Mouse (Mus musculus) brain, embryonic 18.5 days (tissue): ENCODE measurements around the gene Rapgef4.

Experiments used
- DNase-seq: peaks from one replicate; pipeline ENCODE4 v3.0.0-alpha.2; 2012; ENCODE audit warnings: low read depth, low spot score

Rapgef4 gene

DNA sequence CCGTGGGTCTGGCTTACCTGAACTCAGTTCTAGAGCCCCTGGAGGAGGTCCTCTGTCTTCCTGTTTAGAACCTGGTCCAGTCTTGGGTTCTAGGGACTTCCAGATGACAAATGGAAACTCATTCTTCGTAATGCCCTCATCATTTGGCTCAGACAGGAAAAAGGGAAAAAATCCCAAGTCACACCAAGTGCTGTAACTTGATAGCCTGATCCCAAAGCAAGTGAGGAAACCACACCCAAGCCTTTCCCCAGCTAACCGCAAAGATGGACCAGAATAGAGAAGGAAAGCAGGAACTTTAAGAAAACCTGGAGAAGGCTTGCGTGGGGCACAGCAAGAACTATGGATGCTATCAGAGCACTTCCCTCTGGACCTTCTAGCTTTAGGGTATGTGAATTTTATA is 167.6 kb downstream of the Rapgef4 start:
- no peak for DNase-seq

DNA sequence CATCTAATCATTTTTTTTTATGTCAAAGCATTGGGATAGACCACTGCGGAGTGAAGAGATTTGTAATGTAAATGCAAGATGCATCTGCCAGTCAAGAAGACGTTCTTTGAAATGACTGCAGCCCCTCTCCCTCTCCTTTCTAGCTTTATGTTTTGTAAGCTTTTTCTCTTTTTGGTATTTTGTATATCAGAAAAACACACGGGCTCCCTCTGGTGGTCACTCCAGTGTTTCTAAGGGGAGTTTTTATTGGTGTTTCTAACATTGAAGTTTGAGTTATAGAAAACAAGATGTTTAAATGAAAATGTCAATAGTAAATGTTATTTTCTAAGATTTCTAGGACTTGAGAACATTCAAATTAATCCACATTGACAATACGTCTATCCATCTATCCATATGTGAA is 168.0 kb downstream of the Rapgef4 start:
- peak; percentile 36 for DNase-seq

DNA sequence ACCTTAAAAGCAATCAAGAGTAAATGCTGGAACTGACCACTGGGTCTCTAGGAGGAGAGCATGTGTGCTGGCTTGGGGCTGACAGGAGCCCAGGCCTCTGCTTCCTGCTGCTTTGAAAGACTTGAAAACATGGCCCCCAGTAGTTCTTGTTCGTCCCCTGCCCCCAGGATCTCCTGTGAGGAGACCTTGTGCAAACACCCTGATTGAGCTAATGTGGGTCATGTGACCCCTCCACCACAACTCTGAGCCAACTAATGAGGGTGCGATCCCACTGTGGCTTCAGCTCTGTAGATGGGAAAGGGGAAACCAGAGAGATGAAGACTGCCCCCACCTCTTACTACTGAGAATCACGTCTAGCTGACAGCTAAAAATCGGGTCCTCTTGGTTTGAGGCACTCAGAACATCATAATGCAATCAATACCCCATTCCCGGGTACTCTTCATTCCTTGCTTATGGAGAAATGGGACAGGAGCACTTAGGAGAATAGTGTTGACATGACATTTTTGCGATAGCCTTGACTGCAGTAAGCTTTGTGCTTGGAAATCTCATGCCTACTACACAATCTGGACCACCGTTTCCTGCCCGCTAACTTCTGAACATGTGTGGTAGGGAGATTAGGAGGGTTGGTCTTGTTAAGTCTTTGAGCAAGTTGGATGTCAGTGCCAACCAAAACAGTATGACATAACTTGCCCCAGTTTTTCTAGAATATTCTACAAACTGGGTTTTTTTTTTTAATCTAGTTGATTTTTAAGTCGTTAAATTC is 170.9 kb downstream of the Rapgef4 start:
- no peak for DNase-seq

DNA sequence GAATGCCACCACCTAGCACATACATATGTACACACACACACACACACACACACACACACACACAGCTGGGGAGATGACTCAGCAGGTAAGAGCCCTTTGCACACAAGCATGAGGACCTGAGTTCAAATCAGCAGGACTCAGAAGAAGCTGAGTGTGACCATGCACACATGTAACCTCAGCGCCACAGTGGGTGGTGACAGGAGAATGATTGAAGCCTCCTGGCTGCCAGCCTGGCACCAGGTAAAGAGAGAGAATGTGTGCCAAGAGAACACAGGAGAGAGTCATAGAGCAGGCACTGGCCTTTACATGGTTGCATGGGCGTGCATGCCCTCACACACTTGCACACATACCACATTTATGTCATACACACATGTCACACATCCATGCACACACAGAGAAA is 171.7 kb downstream of the Rapgef4 start:
- DNase-seq: no peak

DNA sequence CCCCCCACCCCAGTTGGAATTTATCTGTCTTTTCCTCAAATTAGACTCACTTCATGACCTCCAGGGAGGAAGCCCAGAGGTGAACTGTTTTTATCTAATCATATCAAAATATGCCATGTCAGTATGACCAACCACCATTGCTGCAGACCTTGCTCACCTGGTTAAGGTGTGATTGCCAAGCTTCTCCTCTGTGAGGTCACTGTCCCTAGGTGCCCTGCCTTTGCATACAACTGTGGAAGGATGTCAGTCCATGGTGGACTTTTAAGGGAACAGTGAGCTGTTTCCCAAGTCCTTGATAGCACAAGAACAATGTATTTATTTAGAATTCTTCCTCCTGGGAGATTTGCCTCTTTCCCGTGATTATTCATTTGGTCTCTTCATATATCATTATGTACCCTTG is 172.8 kb downstream of the Rapgef4 start:
- no peak for DNase-seq

DNA sequence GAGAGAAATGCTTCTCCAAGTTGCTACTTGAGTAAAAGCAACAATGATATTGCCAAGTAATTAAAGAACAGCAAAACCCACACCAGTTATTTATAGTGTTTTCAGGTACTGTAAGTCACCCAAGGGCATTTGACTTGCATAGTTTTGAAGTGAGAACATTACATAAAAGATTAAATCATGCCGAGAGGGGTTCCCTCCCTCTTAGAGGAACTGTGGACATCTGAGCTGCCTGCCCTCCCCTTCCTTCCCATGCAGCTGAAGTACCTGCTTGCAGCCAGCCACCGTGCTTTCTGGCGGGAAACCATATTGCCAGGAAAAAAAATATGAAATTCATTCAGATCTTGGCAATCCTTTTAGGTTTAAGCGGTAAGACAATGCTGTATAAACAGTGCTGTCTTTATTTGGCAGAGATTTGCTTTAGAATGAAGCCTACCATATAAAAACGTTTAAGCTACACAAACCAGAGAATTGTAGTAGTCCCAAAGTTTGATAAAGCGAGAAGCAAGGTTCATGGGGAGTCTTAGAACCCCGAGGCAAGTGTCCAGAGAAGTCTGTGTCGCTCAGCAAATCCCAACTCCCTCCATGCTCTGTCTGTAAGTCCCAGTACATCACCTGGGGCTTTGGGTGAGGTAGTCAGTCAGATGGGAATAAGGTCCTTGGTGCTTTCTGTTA is 174.2 kb downstream of the Rapgef4 start:
- DNase-seq: no peak

DNA sequence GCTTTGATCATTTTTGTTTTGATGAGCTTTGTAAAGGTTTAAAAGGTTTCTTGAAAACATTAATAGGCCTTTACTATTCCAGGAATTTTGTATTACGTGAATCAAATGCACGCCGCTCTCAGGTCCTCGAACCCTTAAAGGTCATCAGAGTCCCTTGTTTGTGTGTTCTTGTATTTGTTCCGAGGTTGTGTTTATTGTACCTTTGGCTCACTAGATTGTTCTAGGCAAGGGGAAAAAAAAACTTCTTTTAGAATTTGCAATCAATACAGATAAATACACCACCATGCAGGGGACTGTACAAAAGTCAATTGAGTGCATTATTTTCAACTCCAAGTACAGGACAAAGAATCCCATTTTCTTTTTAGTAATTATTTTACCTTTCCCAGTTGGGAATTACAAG is 175.4 kb downstream of the Rapgef4 start:
- DNase-seq: no peak

DNA sequence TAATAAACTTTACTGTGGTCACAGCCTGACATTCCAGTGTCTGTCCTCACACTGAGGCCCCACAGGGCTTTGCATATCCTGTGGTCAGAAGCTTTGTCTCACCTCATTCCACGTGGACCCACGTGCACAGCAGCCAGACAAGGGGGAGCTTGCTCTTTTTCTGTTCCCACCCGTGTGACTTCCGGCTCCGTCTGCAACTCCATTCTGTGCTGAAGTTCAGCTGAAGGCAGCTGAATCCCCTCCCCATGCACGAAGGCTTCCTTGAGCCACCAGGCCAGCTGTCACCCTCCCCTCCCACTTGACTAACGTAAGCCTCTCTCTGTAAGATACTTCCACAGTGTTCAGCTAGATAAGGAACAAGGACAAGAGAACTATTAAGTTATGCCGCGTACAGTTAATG is 176.5 kb downstream of the Rapgef4 start:
- DNase-seq: no peak

DNA sequence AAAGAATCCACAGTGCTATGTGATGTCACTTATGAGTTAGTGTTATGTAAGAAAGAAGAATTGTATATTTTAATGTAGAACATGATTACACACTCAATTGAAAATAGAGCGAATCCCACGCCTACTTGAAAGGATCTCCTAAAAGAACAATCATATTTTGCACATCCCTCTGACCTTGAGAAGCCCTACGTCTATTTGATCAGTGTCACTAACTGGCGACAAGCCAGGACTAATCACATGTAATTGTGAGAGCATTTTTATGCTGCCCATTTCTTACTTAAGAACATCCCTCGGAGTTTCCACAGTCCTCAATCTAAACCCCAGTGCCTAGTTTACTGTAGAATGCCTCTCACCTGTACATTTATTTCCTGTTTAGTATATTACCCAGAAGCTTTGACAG is 177.0 kb downstream of the Rapgef4 start:
- no peak for DNase-seq

DNA sequence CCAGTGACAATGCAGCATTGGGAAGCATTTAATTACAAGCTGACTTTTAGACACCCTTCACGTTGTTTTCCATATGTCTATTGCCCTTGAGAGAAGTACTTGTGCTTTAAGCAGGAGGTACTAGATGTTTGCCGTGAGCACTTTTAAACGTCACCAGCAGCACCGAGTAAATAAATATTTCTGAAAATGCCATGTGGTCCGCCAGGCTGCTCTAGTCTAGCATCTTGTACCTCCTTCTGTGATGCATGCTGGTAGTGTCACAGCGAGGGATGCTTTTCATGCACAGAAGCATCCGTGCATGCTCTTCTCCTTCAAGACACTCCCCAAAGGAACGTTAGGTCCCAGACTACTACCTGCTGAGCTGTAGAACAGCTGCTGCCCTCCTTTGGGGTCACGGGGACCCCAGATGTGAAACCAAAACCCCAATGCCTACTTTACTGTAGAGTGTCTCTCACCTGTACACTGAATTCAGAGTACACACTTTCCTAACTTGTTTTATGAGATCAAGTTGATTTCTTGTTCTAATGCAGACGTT is 177.7 kb downstream of the Rapgef4 start:
- DNase-seq: no peak

DNA sequence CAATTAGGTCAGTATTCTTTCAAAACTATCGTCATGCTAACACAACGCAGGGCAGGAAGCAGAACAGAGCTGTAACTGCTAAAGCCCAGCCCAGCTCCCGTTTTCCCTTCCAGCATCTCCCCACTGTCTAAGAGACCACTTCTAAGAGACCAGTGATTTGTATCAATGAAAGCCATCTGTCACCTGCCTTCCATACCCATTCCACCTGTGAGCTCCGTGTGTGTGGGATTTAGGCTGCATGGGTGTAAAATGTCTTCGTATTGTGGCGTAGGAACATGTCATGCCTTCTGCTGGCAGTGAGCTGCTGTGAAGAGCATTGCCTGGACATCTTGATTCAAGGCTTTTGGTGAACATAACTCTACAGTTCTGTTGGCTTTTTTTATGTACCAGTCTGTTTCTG is 178.2 kb downstream of the Rapgef4 start:
- DNase-seq: no peak

DNA sequence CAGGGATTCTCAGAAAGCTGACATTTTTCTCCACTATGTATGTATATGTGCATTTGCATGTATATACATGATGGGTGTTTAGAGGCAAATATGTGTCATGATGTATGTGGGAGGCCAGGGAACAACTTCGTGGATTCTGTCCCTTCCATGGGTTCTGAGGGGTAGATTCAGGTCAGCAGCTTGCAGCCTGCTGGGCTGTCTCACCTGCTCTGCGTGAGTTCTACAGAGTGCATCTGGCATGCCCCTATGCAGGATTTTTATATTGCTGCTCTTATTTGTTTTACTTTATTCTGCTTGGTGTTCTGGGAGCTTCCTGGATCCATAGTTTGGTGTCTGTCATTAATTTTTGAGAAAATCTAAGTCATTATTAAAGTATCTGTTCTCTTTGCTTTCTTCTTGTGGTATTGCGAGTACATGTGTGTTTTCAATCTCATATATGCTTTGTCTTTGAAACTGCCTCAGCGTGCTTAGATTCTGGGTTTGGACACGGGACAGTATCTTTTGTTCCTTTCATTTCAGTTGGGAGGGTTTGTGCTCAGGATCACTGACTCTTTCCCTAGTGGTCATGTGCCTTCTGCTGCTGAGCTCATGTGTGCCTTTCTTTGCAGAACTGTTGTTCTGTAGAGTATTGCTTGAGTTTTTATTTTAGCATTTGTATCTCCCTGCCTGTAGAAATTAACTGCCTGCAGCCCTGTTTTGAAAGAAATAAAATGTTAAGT is 184.3 kb downstream of the Rapgef4 start:
- DNase-seq: no peak

DNA sequence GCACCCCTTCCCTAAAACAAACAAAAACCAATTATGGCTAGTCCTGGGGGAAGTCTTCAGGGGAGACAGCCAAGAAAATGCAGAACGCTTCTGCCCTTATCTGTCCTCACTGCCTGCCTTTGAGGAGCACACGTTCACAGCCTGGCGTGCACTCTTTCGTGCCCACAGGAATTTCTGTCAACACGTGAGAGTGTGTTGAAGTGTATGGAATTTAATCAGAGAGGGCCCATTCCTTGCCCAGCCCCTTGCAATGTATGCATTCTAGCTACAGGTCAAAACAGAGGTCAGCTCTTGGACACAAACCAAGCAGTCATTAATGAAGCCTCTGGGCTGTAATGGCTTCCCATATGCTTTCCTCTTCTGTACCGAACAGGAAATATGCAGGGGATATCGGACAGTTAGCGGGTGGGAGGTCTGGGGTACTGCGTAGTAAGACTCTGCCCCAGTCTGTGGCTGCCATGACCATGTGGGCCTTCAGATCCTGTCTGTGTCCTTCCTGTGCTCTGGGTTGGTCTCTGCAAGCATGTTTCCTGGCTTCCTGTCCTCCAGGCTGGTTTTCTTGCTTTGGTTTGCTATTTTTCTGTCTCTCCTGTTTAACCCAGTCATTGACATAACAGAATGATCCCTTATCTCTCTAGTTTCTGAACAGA is 188.5 kb downstream of the Rapgef4 start:
- no peak for DNase-seq

DNA sequence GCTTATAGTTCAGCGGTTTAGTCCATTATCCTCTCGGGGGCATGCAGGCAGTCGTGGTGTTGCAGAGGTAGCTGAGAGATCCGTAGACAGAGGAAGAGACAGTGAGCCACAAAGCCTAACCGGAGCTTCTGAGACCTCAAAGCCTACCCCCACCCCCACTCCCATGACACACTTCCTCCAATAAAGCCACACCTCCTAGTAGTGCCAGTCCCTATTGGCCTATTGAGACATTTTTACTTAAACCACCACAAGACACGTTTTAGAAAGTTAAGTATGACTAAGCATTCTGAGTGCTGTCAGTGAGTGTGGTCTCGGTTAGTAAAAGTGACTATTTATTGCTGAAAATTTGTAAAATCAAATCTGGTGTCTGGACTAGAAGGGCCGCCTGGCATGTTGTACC is 189.5 kb downstream of the Rapgef4 start:
- no peak for DNase-seq

DNA sequence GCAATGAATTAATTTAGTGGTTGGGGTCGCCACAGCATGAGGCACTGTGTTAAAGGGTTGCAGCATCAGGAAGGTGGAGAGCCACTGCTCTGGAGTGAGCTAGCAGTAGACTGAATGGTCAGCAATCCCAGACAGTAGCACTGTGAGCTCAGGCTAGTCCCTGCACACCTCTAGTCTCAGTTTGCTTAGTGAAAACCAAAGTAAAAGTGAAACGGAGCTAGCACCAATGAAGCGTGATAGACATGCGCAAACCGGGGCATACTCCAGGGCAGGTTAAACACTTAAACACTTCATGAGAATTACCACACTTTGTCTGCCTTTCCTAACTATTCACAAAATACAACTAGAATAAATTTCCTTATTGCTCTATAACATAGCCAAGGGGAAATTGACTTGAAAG is 190.2 kb downstream of the Rapgef4 start:
- no peak for DNase-seq

DNA sequence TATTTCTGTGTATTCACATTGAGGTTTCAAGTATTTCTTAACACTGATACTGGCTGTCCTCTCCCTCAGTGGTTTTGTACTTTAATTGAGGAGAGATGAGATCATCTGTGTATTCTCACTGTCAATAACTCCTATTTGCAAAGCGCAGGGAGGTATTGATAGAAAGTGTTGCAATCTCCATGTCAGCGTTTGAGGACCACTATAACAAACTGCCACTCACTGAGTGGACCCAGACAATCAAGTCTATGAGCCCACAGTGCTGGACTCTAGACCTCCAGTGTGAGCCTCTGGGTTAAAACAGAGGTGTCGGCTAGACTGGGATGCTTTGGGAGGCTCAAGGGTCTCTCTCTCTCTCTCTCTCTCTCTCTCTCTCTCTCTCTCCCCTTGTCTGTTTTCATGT is 192.0 kb downstream of the Rapgef4 start:
- no peak for DNase-seq

DNA sequence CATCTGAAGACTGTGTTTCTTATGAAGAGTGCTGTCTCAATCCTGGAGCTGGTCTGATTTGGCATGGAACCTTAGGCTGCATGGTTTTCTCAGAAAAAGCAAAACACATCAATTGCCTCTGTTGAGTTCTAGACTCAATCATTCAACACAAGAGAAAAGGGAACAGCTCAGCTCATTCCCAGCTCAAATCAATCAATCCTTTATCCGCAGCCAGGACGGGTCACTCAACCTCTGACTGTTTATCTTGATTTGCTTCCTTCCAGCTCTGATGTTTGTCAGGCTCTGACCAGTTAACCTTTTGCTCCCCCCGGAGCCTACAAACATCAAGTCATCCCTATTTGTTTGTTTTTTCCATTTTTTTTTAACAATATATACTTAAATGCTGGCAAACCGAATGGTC is 192.8 kb downstream of the Rapgef4 start:
- no peak for DNase-seq

DNA sequence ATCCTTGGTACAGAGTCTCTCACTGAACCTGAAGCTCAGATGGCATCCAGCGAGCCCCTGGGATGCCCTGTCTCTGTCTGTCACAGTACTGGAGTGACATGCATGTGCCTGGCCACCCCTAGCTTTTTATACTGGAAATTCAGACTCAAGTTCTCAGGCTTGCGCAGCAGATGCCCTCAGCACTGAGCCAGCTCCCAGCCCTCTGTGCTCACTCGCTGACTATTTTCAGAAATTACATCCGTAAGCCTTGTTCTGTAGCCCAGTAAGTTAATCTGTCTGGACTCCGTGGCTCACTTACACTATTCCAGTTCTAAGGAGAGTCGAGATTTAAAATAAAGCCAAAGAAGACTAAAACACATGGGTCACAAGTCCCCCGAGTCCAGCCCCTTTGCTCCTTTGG is 194.5 kb downstream of the Rapgef4 start:
- no peak for DNase-seq

DNA sequence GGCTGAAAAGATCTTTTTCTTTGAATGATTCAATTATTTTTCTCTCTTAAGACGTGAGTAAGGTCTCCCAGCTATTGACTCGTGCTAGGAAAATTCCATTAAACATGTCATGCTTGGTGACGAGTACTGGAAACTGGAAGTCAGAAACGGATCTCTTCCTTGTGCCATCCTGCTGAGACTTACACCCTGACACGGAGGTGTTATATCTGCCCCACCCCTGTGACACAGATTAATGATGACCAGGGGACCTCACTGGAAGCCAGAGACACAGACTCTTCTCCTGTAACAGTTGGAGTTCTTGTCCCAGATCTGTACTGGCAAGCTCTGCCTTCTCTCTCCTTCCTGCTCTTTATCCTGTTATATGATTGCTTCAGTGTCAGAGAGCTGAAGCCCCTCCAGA is 194.9 kb downstream of the Rapgef4 start:
- no peak for DNase-seq

DNA sequence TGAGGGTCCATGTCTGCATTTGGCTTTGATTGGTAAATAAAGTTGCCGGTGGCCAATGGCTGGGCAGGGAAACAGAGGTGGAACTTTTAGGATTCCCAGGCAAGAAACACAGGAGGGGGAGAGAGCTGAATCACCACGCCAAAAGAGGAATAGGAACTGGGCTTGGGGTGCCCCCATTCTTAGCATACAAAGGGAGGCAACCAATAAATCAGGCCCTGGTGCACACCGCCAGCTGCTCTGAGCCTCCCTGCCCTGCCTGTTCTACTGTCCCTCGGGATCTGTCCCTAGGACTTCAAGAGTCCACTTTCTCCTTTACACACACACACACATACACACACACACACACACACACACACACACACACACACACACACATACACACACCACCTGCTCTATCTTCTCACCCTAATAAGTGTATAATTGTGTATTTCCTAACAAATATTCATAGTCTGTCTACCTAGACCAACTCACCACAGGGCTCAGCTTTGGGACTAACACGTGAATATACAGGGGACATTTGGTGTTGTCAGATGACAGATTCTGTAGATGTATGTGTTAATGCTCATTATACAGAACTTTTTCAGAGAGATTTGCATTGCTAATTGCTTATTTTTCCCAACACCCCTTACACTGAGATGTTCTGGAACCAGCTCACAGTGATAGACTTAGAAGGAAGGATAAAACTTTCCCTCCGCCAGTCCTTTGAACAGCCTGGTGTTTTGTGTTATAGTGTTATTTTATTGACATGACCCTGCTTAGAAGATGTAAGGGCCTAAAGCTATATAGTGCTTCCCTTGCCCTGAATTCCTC is 196.4 kb downstream of the Rapgef4 start:
- no peak for DNase-seq

DNA sequence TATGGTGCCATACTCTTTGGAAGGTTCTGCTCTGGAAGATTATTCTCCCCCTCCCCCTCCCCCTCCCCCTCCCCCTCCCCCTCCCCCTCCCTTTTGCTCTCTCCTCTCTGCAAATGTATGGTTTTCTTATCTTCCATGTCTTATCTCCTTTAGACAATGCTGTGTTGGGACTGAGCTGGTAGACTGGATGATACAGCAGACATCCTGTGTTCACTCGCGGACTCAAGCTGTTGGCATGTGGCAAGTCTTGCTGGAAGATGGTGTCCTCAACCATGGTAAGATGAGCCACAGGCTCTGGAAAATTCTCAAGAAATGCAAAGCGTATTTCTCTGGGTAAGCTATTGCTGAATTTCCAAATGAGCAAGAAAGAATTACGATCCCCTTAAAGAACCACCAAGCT is 197.0 kb downstream of the Rapgef4 start:
- no peak for DNase-seq
